10 mouse cellular contexts compared by ENCODE assay signal in the genomic region with DNA sequence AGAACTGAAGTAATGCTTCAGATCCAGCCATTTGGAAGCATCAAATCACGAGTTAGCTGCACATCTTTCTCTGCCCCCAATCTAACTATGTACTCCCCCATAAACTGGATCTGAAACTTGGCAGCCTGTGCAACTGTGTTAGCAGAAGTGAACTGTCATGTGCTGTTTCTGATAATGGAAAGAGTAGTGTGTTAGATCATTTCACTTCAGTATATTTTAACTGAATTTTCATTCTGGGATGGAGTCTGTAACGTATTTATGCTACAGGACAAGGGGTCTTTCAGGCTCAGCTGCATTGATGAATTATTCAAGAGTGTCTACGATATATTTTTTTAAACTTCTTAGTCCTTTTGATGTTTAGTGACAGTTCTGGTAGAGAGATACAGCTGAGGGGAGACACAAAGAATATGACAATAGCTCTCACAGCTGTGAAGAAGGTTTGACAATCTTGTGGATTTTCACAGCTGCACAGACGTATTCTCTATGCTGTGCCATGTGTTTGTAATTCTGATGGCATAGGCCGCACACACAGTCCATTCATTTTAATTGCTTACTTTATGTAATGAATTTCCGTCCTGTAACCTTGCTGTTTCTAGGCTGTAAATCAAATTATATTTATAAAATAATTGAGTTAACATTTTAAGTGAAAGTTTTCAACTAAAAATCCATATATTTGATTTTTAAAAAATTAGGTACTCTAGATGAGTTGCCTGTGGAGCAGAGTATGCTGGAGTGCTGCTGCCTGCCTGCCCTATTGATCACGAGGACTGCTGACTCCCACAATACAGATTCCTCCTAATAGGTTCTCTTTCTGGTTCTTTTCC. TPM values are rescaled to one million over a fixed set of nuclear protein-coding genes. Genes with fewer than 3 reads are reported as not detected.
DNase-seq lines count a peak whose midpoint lies in the region; ATAC-seq and TF ChIP-seq lines count a peak whose summit lies in the region.
"Had no signal": no experiment of that assay in that cellular context is flagged by ENCODE, and none has a peak within 500 bp of the region (broad histone marks: within the 10 kb centered on the region; RNA-seq: fewer than 3 reads in every experiment).

No protein-coding gene starts in this region.

- TF ChIP-seq CTCF in bone marrow macrophage, adult 2 months (IDR thresholded peaks at IDR 0.05; ENCODE audit: low read depth, low read length), result no peak

- H3K4me3 ChIP-seq in bone marrow macrophage, adult 2 months (ENCODE audit: insufficient read depth, low read length), result no peak overlapping the region

- ATAC-seq in monocyte, adult 5-6 weeks (replicated peaks; ENCODE audit: insufficient number of reproducible peaks, low FRiP score, low TSS enrichment, poor library complexity, severe bottlenecking), result no peak
- no peak for ATAC-seq in erythroblast, adult 5-6 weeks (replicated peaks; ENCODE audit: low FRiP score, poor library complexity, severe bottlenecking)

- H3K4me1 ChIP-seq in bone marrow macrophage, adult 2 months (ENCODE audit: control insufficient read depth, insufficient read depth, low read length), result no peaks in the 10 kb centered on the region

- intact Hi-C loops in left cerebral cortex, postnatal 14 days (cut with DNase I), result no loop called here

- DNase-seq in heart, adult 11 months, result peak; percentile 86
- DNase-seq in heart, adult 9 months (ENCODE audit: low spot score in 2 of 2), result no peak
- DNase-seq in frontal cortex, postnatal 36 days (ENCODE audit: low spot score in 2 of 2), result peak; percentile 7 to 61
- peak; percentile 13 to 29 for DNase-seq in left cerebral cortex, postnatal 14 days (ENCODE audit: low spot score in 2 of 2)
- DNase-seq in ovary, adult 18-20 months (ENCODE audit: low spot score), result no peak
- DNase-seq: heart, postnatal 36 days had no signal

- no peak for TF ChIP-seq POLR2A in bone marrow macrophage, adult 2 months (IDR thresholded peaks at IDR 0.05; ENCODE audit: borderline replicate concordance, low read depth, low read length)

- H3K27ac ChIP-seq in bone marrow macrophage, adult 2 months (ENCODE audit: insufficient read depth, low read depth, low read length), result peak overlapping the region; percentile 43

RNA-seq across cellular contexts. Expression of gene Macc1, which starts 43.6 kb away (rescaled TPM):
- 0.08 TPM in 1 of 2 replicates, not detected in the other for polyA plus RNA-seq in bone marrow macrophage, adult 2 months (2012; ENCODE audit: insufficient read depth, insufficient read length, missing spikeins)
- under 1 TPM in 1 of 2 experiments, not detected in 1; 0.15 TPM for total RNA-seq in left cerebral cortex, postnatal 14 days (2021)
- total RNA-seq in monocyte, adult 5-6 weeks (2017), result not detected in 3 replicates
- not detected in 2 replicates for total RNA-seq in erythroblast, adult 5-6 weeks (2015; ENCODE audit: low replicate concordance)
- total RNA-seq in erythroblast, adult 5-6 weeks (2017; ENCODE audit: low replicate concordance), result not detected in 2 replicates
- total RNA-seq: gastrocnemius, adult 18-20 months; heart, postnatal 36 days had no signal

Comparison
In these comparisons a context has a peak if more than half of its experiments do, and no peak if none do; other contexts are left out.
1. DNase-seq: peak in heart, adult 11 months (single experiment), frontal cortex, postnatal 36 days (2 of 2) and left cerebral cortex, postnatal 14 days (2 of 2); none in heart, adult 9 months (0 of 2) and ovary, adult 18-20 months (single experiment).